Mouse (Mus musculus): ENCODE measurements around the gene Gm16503.
"Not testable (repeated sequence)": the region's sequence is repeated elsewhere in the genome, so short reads cannot be mapped to it uniquely, and the experiment has no call there.

The Gm16503 gene

GRCm38 (mm10) chr4:147539918-147540317 lies at the start of gene Gm16503:
Gene Gm16503 (plus strand): TSS chr4:147540218.
- DNase-seq (ENCODE audit: low spot score), result not testable (repeated sequence)

GRCm38 (mm10) chr4:147492117-147492516 lies 47.9 kb upstream of the Gm16503 start, which contains the start of gene Zfp982:
Gene Zfp982 (plus strand): TSS chr4:147492417.
- not testable (repeated sequence) for DNase-seq (ENCODE audit: low spot score)

- not testable (repeated sequence) for DNase-seq (ENCODE audit: low spot score)
These were observed 41.0 kb upstream of the Gm16503 start for GRCm38 (mm10) chr4:147498772-147499613.

GRCm38 (mm10) chr4:147509174-147509573 lies 30.8 kb upstream of the Gm16503 start:
- no peak for DNase-seq (ENCODE audit: low spot score)

GRCm38 (mm10) chr4:147518981-147519380 lies 21.0 kb upstream of the Gm16503 start:
- DNase-seq (ENCODE audit: low spot score), result no peak

- DNase-seq (ENCODE audit: low spot score), result no peak
These were observed 19.9 kb upstream of the Gm16503 start for GRCm38 (mm10) chr4:147520100-147520499.

GRCm38 (mm10) chr4:147525125-147525524 lies 14.9 kb upstream of the Gm16503 start:
- DNase-seq (ENCODE audit: low spot score), result no peak

GRCm38 (mm10) chr4:147530366-147530765 lies 9.7 kb upstream of the Gm16503 start:
- DNase-seq (ENCODE audit: low spot score), result no peak

GRCm38 (mm10) chr4:147535916-147536315 lies 4.1 kb upstream of the Gm16503 start:
- DNase-seq (ENCODE audit: low spot score), result not testable (repeated sequence)

- DNase-seq (ENCODE audit: low spot score), result no peak
These were observed 2.3 kb upstream of the Gm16503 start for GRCm38 (mm10) chr4:147537702-147538101.

- DNase-seq (ENCODE audit: low spot score), result no peak
These were observed 1.1 kb downstream of the Gm16503 start for GRCm38 (mm10) chr4:147541105-147541504.

GRCm38 (mm10) chr4:147553071-147553470 lies 13.1 kb downstream of the Gm16503 start, which contains the start of gene Zfp985:
Gene Zfp985 (plus strand): TSS chr4:147553277.
- not testable (repeated sequence) for DNase-seq (ENCODE audit: low spot score)

- not testable (repeated sequence) for DNase-seq (ENCODE audit: low spot score)
These were observed 14.3 kb downstream of the Gm16503 start for GRCm38 (mm10) chr4:147554361-147554760.

- DNase-seq (ENCODE audit: low spot score), result not testable (repeated sequence)
These were observed 16.9 kb downstream of the Gm16503 start for GRCm38 (mm10) chr4:147556921-147557320.

- not testable (repeated sequence) for DNase-seq (ENCODE audit: low spot score)
These were observed 18.0 kb downstream of the Gm16503 start for GRCm38 (mm10) chr4:147558011-147558410.

- not testable (repeated sequence) for DNase-seq (ENCODE audit: low spot score)
These were observed 19.1 kb downstream of the Gm16503 start for GRCm38 (mm10) chr4:147559096-147559495.

GRCm38 (mm10) chr4:147565426-147566220 lies 25.6 kb downstream of the Gm16503 start:
- no peak for DNase-seq (ENCODE audit: low spot score)

- not testable (repeated sequence) for DNase-seq (ENCODE audit: low spot score)
These were observed 31.1 kb downstream of the Gm16503 start for GRCm38 (mm10) chr4:147571156-147571555.

GRCm38 (mm10) chr4:147579371-147579770 lies 39.4 kb downstream of the Gm16503 start:
- not testable (repeated sequence) for DNase-seq (ENCODE audit: low spot score)

- no peak for DNase-seq (ENCODE audit: low spot score)
These were observed 46.8 kb downstream of the Gm16503 start for GRCm38 (mm10) chr4:147586511-147587473.
